Mouse (Mus musculus): ENCODE measurements around the gene Plcb4.
"Not testable (repeated sequence)": the region's sequence is repeated elsewhere in the genome, so short reads cannot be mapped to it uniquely, and the experiment has no call there.

The Plcb4 gene

DNA sequence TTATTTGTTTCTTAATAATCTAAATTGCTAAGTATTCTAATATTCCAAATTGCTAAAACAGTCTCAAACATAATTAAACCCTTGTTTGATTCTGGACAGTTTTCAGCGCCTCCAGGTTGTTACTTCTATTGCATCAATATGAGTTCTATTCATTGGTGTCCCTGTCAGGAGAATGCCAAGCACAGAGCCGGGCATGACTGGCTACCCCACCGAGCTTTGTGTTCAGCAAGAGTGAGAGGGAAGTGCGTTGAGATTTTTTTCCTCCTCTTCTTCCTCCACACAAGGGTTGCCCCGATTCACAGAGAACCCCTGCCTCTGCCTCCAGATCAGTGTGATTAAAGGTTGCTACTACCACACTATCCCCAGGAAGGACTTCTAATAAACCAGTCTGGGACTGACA is 53.5 kb downstream of the Plcb4 start:
- in situ Hi-C loops (cut with MboI, MseI), result no loop called here

DNA sequence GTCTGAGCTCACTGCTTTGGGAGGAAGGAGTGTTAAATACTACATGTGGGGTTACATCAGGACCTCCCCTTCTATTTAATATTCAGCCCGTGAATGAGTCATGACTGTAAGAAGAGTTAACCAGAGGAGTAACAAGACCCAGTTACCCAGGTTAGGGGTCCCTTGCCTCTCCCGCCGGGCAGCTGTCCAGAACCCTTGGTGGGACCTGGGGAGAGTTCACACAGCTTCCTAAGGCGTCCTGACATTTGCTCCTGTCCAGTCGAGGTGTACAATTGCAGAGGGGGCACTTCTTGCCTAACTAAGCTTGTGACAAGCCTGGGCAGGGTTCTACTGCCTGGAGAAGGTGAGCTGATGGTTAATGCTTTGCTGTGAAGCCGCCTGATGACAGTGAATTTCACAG is 54.1 kb downstream of the Plcb4 start:
- in situ Hi-C loops (cut with MboI, MseI), result no loop called here

DNA sequence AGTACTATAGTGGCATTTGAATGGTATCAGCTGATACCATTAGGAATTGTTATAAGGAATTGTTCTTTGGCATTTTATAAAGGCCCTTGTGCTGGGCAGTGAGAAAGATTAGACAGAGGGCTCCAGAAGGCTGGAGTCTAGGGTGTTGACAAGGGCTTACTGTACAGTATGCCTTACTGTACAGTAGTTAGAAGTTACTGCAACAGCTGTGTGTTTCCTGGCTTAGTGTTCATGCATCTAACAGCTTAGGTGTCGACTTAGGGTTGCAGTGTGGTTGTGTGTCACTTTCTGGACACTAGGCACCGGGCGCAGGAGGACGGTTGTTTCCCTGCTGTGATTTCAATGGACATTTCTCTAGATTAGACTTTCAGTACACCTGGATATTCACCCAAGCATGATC is 57.4 kb downstream of the Plcb4 start:
- in situ Hi-C loops (cut with MboI, MseI), result no loop called here

DNA sequence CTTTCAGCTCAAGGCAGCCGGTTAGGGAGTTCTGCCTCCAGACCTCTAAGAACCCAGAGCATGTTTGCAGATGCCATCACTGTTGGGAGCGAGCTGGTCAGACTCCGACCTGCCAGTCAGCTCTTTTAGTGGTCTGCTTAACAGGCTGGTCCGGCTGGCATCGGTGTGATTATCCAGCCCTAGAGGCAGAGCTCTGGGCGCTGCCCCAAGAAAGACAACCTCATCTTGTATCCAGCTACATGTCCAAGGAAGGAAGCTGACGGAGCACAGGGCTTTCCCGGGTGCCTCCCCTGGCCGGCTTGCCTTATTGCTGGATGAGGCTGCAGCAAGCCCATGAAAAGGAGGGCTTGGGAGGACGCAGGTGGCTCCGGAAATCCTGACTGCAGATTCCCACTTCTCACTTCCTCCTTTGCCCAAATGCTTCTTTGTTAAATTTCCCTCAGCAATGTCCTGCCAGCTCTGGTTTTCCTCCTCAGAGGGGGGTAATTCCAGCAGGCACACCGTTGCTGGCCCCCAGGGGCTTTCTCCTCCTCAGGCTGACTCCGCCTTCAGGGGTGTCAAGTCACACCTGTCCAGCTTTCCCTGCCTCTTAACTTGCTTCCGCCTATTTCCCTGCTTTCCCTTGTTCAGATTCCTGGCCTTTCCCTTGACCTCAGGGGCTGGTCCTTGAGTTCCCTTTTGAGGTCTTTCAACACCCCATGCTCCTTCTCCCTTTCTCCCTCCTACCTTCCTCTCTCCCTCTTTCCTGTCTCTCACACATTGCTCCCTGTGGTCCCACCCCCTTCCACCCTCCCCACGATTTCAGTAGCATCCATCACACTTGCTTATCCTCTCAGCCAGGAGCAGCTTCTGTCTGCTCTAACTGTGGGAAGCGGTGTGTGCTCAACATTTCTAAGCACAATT is 58.7 kb downstream of the Plcb4 start:
- in situ Hi-C loops (cut with MboI, MseI), result no loop called here

DNA sequence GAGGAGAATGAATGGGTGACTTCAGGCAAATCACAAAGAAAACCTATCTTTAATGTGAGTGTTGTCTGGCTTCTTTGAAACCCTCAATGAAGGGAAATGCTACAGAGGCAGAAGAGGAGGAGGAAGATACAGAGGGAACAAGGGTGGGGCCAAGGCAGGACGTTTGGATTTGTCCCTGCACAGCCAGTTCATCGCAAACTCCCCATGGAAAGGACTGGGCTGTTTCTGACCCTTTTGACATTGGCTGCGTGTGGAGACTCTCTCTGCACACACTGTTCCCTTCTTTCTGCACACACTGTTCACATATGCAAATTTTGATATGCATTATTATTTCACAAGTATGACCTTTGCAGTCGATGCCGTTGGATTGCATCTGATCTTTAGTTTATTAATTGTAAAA is 63.3 kb downstream of the Plcb4 start:
- in situ Hi-C loops (cut with MboI, MseI), result no loop called here

DNA sequence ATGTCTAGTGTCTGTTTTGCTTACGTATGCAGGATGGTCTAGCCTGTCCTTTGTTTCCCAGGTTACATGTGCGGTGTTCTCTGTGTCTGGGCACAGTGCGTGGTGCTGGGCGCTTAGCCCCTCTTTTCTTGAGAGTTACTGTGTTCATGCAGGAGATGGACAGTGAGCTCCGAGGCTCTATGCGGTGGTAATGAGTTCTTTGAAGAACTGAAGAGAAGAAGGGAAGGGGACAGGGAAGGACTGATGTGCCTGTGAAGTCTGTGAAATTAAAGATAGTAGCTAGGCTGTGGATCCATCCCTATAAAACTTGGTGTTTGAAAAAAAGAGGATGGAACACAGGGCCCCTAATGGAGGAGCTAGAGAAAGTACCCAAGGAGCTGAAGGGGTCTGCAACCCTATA is 64.6 kb downstream of the Plcb4 start:
- in situ Hi-C loops (cut with MboI, MseI), result no loop called here

DNA sequence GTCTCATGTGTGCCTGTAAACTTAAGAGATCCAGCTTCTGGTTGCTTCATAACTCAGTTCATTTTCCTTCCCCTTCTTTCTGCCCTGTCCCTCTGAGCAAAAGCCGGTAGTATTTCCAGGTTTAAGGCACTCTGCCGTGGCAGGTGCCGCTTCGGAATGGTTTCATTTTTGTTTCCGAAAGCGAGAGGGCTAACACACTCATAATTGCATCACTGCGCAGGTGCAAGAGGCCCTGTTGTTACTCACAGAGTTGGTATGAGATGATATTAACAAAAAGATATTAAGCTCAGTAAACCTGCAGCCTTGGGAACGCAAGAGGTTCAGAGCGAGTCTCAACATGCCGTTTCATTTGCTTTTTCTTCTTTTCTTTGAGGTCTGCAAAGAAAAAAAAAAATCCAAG is 65.7 kb downstream of the Plcb4 start:
- in situ Hi-C loops (cut with MboI, MseI), result no loop called here

DNA sequence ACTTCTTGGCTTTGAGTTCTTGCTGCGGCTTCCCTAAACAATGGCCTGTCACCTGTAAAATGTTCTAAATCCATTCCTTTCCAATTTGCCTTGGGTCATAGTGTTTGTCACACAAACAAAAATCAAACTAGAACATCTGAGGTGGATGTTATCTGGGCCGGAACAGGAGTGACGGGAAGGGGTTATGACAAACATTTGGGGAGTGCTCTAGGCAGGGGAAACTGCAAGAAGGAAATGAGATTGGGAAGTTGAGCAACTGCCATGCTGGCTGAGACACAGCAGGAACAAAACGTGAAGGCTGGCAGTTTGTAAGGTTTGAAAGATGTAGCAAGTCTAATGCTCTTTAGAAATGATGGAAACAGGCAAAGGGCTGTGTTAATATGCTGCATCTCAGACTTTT is 66.6 kb downstream of the Plcb4 start:
- in situ Hi-C loops (cut with MboI, MseI), result no loop called here

DNA sequence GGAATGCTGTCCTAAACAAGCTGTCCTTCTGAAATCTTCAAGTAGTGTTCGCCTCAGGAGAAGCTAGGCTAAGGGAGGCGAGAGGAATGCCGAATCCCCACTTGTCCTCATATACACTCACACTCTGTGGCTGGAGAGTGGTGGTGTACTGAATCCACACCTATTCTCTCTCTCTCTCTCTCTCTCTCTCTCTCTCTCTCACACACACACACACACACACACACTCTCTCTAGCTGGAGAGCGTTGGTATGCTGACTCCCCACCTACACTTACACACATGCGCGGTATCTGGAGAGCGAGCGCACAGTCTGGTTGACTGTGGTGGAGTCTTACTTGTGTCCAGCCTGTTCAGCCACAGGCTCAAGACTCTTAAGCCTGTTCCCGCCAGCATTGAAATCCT is 68.3 kb downstream of the Plcb4 start:
- in situ Hi-C loops (cut with MboI, MseI), result no loop called here

DNA sequence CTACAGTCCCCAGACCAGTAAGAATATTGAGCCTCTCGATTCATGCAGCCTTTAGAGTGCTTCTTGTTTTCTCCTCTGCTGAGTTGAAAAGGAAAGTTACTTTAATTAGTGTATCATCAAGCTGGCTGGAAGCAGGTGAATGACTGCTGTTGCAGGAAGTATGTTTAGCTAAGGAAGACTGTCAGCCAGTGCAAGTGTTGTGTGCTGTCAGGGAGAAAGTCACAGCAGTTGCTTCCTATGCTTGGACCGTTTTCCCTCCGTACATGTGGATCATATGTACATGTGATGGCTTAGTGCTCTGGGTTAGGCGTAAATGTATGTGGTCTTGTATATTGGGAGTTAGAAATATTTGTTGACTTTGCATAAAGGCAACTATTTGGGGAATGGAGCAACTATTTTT is 69.1 kb downstream of the Plcb4 start:
- in situ Hi-C loops (cut with MboI, MseI), result no loop called here

DNA sequence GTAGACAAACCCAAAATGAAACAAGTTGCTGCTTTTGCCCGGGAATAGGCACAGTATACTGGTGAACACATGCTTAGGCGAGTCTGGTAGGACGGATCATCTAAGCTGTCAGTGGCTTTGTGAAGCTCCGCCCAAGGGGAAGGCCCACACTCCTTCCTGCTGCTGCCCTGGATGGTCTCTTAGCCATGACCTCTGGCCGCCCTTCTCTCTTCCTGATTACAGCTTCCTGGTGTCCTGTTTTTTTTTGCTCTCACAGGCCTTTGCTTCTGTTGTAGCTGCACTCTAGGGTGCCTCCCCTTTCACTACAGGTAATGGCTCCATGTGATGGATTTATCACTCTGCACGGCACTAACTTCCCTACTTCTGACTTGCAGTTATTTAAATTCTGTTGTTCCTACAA is 72.8 kb downstream of the Plcb4 start:
- in situ Hi-C loops (cut with MboI, MseI), result no loop called here

DNA sequence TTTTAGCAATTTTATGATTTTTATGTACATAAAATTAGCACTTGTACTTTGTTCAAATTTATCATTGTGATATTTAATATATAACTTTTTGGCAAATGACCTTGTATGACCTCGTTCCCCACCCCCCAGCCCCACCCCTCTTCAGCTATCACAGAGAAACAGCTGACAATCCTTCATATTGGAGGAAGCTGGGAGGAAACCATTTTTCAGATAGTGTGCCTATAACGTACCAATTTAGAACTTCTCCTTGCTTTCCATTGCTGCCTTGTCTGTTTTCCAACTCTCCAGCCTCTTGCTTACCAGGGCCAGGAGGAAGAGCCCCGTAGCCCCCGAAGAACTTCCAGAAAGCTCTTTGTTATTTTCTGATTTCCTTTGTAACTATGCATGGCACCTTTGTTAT is 73.8 kb downstream of the Plcb4 start:
- in situ Hi-C loops (cut with MboI, MseI), result no loop called here

DNA sequence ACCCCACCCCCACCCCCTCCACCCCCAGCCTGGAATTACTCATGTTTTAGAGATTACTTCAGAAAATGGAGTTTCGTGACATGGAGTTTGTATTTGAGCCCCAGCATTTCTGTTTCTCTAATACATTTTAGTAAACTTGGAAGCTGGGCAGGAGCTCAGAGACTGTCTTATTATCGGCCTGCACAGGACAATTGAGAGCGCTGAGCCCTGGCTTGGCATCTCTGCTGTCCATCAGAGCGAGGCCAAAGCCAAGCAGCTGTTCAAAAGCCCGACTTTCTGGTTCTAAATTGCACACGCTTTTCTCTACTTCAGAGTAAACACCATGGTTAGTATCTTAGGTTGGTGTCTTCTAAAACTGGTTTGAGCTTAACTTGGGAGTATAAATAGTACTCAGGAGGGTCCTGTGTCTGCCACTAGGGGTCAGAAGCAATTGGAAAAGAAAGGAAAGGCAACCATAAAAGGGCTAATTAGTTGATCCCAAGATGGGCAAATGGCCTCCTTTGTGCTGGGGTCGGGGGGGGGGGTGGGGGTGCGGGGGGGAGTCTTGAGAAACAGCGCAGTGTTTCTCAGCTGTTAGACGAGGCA is 75.2 kb downstream of the Plcb4 start:
- in situ Hi-C loops (cut with MboI, MseI), result no loop called here

DNA sequence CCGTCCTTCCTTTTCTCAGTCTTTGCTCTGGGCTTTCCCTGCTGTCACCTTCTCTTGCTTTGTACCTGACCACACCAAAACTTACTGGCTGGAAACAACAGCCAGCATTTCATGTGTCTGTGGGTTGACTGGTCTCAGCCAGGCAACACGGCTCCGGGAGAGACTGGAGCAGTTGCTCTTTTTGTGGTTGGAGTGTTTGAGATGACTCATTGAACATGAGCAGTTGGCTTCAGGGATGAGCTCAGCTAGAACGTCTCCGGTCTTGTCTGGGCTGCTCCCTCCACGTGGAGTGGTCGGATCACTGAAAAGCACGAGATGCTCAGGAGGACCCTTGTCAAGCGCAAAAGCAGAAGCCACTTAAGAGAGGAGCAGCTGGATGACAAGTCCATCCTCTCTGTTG is 78.7 kb downstream of the Plcb4 start:
- in situ Hi-C loops (cut with MboI, MseI), result no loop called here

DNA sequence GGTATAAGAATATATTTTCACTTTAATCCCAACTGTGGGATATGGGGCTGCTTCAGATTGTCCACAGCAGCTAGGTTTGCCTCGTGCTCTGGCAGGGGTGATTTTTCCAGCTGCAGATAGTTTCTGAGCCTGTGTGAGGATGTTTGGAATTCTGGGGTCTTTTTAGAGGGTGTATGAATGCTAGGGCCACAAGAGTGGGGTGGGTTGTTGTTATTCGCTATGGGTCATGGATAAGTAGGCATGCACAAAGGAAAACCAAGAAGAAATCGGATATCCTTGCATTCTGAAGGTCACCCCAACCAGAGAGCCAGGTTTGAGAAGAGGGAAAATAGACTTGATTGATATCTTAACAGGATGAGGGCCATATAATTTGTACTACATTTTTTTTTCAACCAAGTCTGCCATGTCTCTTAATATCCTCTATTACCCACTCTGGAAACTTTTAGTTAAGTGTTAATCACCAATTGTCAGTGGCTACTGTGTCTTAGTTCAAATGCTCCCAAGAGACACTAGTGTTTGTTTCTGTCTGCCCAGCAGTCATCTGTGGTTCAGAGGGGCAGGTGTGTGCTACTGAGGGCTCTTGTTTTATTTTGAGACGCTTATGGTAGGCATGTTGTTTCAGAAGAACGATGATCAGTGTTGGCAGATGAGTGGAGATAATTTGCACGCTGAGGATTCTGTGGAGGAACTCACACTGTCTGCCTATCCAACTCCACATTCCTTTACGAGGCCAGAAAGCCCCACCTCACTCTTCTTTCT is 79.4 kb downstream of the Plcb4 start:
- in situ Hi-C loops (cut with MboI, MseI), result not testable (repeated sequence)

DNA sequence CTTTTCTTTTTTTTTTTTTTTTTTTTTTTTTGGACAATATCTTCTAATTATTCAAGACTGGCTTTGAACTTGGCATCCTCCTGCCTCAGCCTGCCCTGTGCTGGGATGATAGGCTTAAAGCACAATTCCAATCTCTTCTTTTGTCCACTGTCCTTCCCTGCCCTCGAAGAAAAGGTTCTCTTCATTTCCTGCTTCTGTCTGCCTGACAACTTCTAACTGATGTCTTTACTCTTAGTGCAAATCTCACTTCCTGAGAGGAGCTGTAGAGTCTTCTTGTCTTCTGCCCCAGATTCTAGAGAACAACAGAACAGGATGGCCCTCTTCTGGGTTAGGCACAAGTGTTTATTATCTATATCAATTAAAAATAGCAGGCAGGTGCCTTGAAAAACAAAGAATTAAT is 80.1 kb downstream of the Plcb4 start:
- in situ Hi-C loops (cut with MboI, MseI), result no loop called here

DNA sequence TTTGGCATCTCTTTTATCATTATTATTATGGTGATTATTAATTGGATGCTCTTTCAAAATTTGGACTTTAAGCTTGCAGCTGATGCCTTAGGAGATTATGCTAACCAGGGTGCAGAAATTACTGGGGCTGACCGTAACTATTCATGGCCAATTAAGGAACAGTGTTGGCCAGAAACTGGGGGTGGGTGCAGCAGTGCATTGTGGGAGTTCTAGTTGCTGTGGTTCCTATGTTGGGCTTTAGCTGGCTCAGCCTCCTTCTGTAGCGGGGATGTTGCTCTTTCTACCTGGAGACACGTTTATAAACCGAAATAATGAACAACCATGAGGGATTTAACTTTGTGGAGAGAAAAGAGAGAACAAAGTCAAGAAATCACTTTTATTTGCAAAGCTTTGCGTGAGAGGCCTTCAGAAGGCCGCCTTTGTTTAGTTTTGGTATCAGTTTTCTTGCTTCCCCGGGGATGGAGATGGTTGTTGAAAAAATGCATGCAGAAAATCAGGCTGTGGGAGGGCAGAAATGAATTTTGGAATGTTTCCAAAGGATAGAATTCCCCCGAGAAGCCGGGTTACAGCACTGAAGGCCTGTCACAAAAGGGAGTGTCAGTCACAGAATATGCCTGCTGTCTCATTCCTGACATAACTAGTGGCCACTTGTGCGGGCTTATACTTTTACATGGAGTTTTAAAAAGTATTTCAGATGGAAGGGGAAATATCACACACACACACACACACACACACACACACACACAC is 84.3 kb downstream of the Plcb4 start:
- in situ Hi-C loops (cut with MboI, MseI), result no loop called here

DNA sequence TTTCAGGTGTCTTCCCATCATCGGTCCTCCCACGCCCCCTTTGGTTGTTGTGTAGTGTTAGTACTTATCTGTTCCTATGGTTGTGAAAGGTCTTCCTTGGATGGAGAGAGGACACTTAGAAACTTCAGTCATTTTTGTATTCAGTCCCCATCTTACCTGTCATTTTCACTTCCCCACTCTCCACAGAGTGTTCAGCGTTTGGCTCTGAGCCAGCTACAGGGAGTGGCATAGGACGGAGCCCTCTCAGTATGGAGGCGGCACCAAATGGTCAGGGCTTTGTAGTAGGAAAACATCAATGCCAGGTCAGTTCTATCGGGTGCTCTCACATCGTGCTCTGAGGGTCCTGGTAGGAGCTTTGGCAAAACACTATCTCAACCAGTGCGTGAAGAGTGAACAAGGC is 85.9 kb downstream of the Plcb4 start:
- in situ Hi-C loops (cut with MboI, MseI), result no loop called here

DNA sequence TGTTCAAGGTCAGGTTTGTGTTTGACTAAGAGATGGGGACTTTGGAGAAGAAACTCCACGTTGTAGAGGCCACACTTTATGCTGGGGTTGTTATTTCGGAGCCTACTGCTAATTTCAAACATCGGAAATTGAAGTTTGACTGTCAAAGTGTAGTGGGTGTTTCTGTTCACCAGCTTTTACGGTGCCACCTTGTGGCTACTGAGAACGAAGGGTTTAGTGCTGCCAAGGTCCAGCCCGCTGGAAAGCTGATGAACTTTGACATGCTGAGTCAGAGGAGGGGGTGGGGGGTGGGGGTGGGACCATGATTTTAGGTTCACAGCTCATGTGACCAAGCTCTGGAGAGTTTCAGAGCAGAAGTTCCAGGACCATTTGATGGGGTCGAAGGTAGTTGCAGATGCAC is 86.3 kb downstream of the Plcb4 start:
- in situ Hi-C loops (cut with MboI, MseI), result no loop called here

DNA sequence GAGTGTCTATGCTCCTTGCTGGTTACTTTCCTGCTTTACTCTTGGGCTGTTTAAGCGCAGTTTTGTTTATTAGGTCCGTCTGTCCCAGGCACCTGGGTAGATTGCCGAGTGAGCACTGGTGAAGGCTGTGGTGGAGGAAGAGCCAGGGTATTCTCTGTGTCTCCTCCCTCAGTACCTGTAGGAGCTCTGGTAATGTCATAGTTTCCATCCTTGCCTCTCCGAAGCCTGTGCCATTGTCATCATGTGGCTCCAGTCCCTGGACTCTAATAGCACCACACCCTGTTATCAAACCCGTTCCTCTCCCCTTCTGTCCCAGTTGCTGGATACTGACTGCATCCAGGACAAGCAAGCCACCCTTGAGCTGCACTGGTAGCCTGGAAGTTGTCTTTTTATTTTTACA is 89.6 kb downstream of the Plcb4 start:
- in situ Hi-C loops (cut with MboI, MseI), result no loop called here

DNA sequence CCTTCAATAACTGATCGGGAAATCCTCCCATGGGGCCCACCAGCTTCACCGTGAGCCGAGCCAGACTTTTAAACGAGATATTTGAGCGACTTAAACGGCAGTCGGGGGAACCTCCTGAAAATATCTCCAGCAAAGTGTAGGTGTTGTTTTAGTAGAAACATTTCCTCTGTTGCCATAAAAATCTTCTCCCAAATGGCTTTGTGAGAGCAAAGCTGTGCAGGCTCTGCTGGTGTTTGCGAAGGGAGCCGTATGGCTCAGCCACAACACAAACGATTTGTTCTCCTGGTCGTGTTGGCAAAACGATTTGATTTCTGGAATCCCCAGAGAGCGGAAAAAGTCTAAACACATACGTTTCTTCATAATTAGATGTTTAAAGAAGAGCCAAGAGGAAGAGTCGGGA is 90.8 kb downstream of the Plcb4 start:
- in situ Hi-C loops (cut with MboI, MseI), result no loop called here

DNA sequence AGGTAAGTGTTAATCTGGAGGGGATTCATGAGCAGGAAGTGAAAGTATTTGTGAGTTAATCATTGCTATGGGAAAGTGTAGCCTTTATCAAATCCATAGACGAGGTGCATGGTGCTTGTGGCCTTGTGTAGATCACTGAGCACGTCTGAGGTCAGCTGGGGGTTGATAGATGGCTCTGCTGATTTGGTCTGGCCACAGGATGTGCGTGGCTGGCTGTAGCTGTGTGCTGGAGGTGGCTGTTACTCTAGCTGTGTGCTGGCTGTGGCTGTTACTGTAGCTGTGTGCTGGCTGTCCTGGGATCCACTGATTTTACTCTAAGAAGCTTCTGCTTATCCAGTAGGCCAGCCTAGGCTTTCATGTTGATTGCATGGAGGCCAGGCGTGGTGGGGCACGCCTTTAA is 91.9 kb downstream of the Plcb4 start:
- in situ Hi-C loops (cut with MboI, MseI), result no loop called here
